Mouse (Mus musculus): ENCODE results near the gene Nacc1. TPM values are rescaled to one million over a fixed set of nuclear protein-coding genes. Genes with fewer than 3 reads are reported as not detected.
A peak's percentile ranks its signal among the peaks of the same experiment; 100 is the strongest.

Gene Nacc1
- total RNA-seq (2014; rRNA removed) (87.2 and 102 TPM in 2 replicates), polyA plus RNA-seq (2015; fragmentation: Nextera tagmentation; extraction: Ambion mirVana) (13.7 and 13.8 TPM in 2 replicates)

DNA sequence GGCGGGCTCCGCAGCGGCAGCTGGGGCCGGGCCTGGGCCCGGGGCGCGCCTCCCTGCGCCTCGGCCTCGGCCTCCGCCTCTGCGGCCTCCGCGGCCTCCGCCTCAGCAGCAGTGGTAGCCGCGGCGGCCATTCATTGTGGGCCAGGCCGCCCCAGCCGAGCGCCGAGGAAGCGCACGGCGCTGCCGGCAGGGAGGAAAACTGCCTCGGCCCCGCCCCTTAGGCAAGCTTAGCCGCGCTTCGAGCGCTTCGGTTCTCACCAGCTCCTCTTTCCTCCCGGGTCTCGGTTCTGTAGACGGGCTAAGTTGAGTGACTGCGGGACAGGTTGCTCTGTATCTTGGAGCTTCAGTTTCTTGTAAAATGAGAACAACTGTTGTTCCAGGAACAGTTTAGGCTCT is at the start of gene Nacc1:
Gene Nacc1, minus strand, starts transcription at position 158 of the 396 bp plus-strand sequence.
- DNase-seq (ENCODE audit: low spot score) (peak; percentile 94), ATAC-seq (ENCODE audit: low FRiP score) (peak; percentile 78)
- Histone ChIP-seq H3K9ac (replicated peaks; ENCODE audit: low read length, poor library complexity, severe bottlenecking) (peak within 1 kb of the TSS; percentile 99), H3K4me2 (ENCODE audit: low read depth, low read length, poor library complexity, severe bottlenecking) (peak within 1 kb of the TSS; percentile 91), H3K27me3 (ENCODE audit: insufficient read depth, low read length) (no peaks in the 10 kb centered on the region), H3K4me3 (ENCODE audit: low read depth, low read length) (peak within 1 kb of the TSS; percentile 93), H3K36me3 (ENCODE audit: insufficient read depth, low read length) (no peaks in the 10 kb centered on the region), H3K9me3 (ENCODE audit: low read length) (no peaks in the 10 kb centered on the region), H3K27ac (ENCODE audit: low read depth, low read length) (peak within 1 kb of the TSS; percentile 76), H3K4me1 (ENCODE audit: insufficient read depth, low read length) (peaks cover 20% of the 10 kb centered on the region)
- under 1% methylated on average over 37 of the region's 37 CpGs for WGBS
- TF ChIP-seq CTCF (IDR thresholded peaks at IDR 0.05): peak; percentile 36

DNA sequence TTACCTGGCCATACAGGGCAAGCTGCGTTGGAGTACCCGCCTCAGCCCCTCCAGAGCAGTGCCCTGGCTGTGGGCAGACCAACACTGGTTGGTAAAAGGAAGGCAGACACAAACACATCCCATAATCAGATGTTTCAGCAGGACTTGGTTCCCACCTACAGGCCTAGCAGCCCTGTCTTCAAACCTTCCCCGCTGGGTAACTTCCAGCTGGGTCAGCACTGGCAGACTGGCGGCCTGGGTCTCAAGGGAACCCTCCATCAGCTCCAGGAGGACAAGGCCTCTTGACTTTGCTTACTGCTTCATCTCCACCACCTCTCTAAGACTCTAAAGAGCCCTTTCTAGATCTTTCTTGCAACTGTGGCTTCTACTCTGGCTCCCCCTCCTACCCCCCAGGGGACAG is 48.9 kb upstream of the Nacc1 start:
- WGBS: 82% methylated on average over 4 of the region's 4 CpGs
- peaks cover 16% of the 10 kb centered on the region for H3K27me3 ChIP-seq (ENCODE audit: insufficient read depth, low read length)
- ATAC-seq (ENCODE audit: low FRiP score) (no peak), DNase-seq (ENCODE audit: low spot score) (no peak)
- H3K27ac ChIP-seq (ENCODE audit: low read depth, low read length): no peak overlapping the region
- H3K36me3 ChIP-seq (ENCODE audit: insufficient read depth, low read length): no peaks in the 10 kb centered on the region
- no peak overlapping the region for H3K9ac ChIP-seq (replicated peaks; ENCODE audit: low read length, poor library complexity, severe bottlenecking)
- H3K4me1 ChIP-seq (ENCODE audit: insufficient read depth, low read length): peaks cover 5% of the 10 kb centered on the region; the same call in 1 of the 2 replicates
- TF ChIP-seq CTCF (IDR thresholded peaks at IDR 0.05): no peak
- no peaks in the 10 kb centered on the region for H3K9me3 ChIP-seq (ENCODE audit: low read length)
- H3K4me3 ChIP-seq (ENCODE audit: low read depth, low read length): no peak overlapping the region
- no peak overlapping the region for H3K4me2 ChIP-seq (ENCODE audit: low read depth, low read length, poor library complexity, severe bottlenecking)

DNA sequence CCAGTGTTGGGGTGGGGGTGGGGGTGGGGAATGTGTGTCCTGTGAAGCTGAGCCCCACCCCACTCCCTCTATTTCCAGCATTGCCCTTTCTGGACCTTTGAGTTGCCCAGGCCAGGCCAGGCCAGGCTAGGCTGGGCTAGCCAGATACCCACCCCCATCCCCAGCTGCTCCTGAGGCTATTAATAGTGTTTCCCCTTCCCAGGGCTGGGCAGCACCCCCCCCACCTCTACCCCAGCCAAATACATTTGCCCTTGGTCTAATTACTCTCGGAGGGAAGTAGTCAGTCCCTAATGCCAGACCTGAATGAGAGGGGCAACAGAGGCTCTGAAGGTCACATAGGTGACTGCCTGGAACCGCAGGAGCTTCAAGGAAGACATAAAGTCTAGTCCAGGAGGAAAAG is 47.9 kb upstream of the Nacc1 start:
- H3K4me1 ChIP-seq (ENCODE audit: insufficient read depth, low read length): peaks cover 8% of the 10 kb centered on the region

DNA sequence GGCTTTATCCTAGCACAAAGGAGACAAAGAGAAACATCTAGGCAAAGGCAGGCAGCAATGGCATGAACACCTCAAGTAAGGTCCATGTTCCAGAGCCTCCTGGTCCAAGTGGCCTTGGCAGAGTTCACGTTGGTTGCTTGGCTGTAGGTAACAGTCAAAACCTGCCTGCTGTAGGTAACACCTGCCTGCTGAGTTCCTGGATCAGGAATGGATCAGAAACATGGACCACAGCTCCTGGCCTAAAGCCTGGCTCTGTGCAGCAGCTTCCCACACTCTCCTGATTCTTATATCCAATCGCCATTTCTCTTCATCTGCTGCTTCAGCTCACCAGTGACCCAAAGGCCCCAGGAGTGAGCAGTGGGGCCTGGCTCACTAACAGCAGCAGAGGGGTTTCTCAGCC is 47.0 kb upstream of the Nacc1 start:
- DNase-seq (ENCODE audit: low spot score) (no peak), ATAC-seq (ENCODE audit: low FRiP score) (no peak)
- no peak overlapping the region for H3K9ac ChIP-seq (replicated peaks; ENCODE audit: low read length, poor library complexity, severe bottlenecking)
- 76% methylated on average over 2 of the region's 2 CpGs for WGBS
- H3K4me1 ChIP-seq (ENCODE audit: insufficient read depth, low read length): peaks cover 11% of the 10 kb centered on the region
- H3K4me2 ChIP-seq (ENCODE audit: low read depth, low read length, poor library complexity, severe bottlenecking): no peak overlapping the region
- H3K9me3 ChIP-seq (ENCODE audit: low read length): no peaks in the 10 kb centered on the region
- no peak overlapping the region for H3K4me3 ChIP-seq (ENCODE audit: low read depth, low read length)
- no peak overlapping the region for H3K27ac ChIP-seq (ENCODE audit: low read depth, low read length)
- H3K27me3 ChIP-seq (ENCODE audit: insufficient read depth, low read length): peaks cover 16% of the 10 kb centered on the region
- no peak for TF ChIP-seq CTCF (IDR thresholded peaks at IDR 0.05)
- no peaks in the 10 kb centered on the region for H3K36me3 ChIP-seq (ENCODE audit: insufficient read depth, low read length)

More for the DNA sequence above, 47.9 kb upstream of the Nacc1 start:
- H3K9ac ChIP-seq (replicated peaks; ENCODE audit: low read length, poor library complexity, severe bottlenecking): no peak overlapping the region
- no peak overlapping the region for H3K4me3 ChIP-seq (ENCODE audit: low read depth, low read length)
- no peaks in the 10 kb centered on the region for H3K9me3 ChIP-seq (ENCODE audit: low read length)
- H3K4me2 ChIP-seq (ENCODE audit: low read depth, low read length, poor library complexity, severe bottlenecking): no peak overlapping the region
- peaks cover 16% of the 10 kb centered on the region for H3K27me3 ChIP-seq (ENCODE audit: insufficient read depth, low read length)
- TF ChIP-seq CTCF (IDR thresholded peaks at IDR 0.05): no peak
- no peaks in the 10 kb centered on the region for H3K36me3 ChIP-seq (ENCODE audit: insufficient read depth, low read length)
- ATAC-seq (ENCODE audit: low FRiP score) (no peak), DNase-seq (ENCODE audit: low spot score) (no peak)
- H3K27ac ChIP-seq (ENCODE audit: low read depth, low read length): no peak overlapping the region
- WGBS: 51% methylated on average over 2 of the region's 2 CpGs

DNA sequence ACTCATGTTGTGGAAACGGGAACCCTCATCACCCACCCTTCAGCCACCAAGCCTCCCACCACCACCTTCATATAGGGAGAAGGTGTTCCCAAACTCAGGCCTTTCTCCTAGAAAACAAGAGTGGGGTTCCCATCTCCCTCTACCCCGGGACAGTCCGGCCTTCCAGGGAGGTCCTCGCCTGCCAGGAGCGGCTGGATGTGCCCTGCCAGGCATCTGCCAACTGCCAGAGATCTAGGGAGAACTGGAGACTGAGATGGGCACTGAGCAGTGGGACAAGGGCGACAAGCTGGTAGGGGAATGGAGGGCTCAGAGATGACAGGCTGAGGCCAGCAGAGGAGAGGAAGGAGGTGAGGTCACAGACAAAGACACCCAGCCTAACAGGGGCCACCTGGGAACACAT is 46.3 kb upstream of the Nacc1 start:
- WGBS: 77% methylated on average over 6 of the region's 6 CpGs
- Histone ChIP-seq H3K4me1 (ENCODE audit: insufficient read depth, low read length) (peaks cover 11% of the 10 kb centered on the region), H3K27ac (ENCODE audit: low read depth, low read length) (no peak overlapping the region)

DNA sequence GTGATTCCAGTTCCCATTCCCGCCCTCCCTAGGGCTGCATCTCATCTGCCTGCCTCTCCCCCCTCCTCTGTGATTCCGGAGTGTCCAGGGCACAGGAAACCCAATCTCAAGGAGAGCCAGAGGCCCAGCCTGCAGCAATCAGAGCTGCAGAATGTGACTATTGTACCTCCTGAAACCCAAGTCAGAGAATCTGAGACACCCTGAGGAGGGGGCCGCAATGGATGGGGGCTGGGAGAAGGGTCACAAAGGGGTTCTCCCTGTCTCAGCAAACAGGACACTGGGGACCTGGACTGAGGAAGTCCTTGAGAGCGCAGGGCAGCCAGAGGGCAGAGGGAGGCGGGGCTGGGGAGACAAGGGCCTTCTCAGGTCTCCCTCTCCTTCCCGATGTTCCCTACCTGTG is 45.3 kb upstream of the Nacc1 start:
- ATAC-seq (ENCODE audit: low FRiP score): no peak
- Histone ChIP-seq H3K4me1 (ENCODE audit: insufficient read depth, low read length) (peaks cover 11% of the 10 kb centered on the region), H3K27me3 (ENCODE audit: insufficient read depth, low read length) (peaks cover 5% of the 10 kb centered on the region; the same call in 1 of the 2 replicates), H3K9ac (replicated peaks; ENCODE audit: low read length, poor library complexity, severe bottlenecking) (no peak overlapping the region), H3K9me3 (ENCODE audit: low read length) (no peaks in the 10 kb centered on the region), H3K4me3 (ENCODE audit: low read depth, low read length) (no peak overlapping the region), H3K36me3 (ENCODE audit: insufficient read depth, low read length) (no peaks in the 10 kb centered on the region), H3K4me2 (ENCODE audit: low read depth, low read length, poor library complexity, severe bottlenecking) (no peak overlapping the region), H3K27ac (ENCODE audit: low read depth, low read length) (no peak overlapping the region)
- WGBS: 48% methylated on average over 6 of the region's 6 CpGs
- TF ChIP-seq CTCF (IDR thresholded peaks at IDR 0.05): no peak
- no peak for DNase-seq (ENCODE audit: low spot score)

More for the DNA sequence above, 46.3 kb upstream of the Nacc1 start:
- Histone ChIP-seq H3K9ac (replicated peaks; ENCODE audit: low read length, poor library complexity, severe bottlenecking) (no peak overlapping the region), H3K9me3 (ENCODE audit: low read length) (no peaks in the 10 kb centered on the region), H3K4me2 (ENCODE audit: low read depth, low read length, poor library complexity, severe bottlenecking) (no peak overlapping the region), H3K36me3 (ENCODE audit: insufficient read depth, low read length) (no peaks in the 10 kb centered on the region), H3K4me3 (ENCODE audit: low read depth, low read length) (no peak overlapping the region), H3K27me3 (ENCODE audit: insufficient read depth, low read length) (peaks cover 12% of the 10 kb centered on the region)
- no peak for TF ChIP-seq CTCF (IDR thresholded peaks at IDR 0.05)
- no peak for ATAC-seq (ENCODE audit: low FRiP score)
- DNase-seq (ENCODE audit: low spot score): no peak

All from midbrain, postnatal 0 days (tissue).